Mouse (Mus musculus): ENCODE data around the gene Mlxip.
A peak's percentile ranks its signal among the peaks of the same experiment; 100 is the strongest.

The Mlxip gene

DNA sequence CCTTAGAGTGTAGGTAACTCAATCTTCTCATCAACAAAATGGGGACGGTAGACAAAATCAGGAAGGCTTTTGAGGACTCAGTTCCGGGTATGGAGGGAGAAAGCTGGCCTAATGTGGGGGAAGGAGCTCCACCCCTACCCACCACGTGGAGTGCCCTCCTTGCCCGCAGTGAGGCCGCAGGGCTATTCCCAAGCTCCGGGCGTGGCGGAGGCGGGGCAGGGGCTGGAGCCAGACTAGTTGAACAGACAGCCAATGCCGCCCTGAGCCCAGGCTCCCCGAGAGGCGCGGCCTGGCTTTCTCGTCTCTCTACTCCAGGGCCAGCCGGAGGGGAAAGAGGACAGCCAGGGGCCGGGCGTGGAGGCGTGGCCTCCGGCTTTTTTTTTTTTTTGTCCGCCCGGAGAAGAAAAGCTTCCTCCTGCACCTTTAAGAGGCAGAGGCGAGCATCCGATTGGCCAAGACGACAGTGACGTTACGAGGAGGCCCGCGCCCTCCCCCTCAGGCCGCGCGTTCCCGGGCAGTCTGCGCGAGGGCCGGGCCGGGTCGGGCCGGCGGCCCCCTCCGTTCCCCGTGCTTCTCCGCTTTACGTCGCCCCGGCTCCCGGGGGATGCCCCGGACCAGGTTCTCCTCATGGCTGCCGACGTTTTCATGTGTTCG is at the start of gene Mlxip:
TSS of gene Mlxip (plus strand) at position 496 of the 654 bp plus-strand sequence.
- DNase-seq (ENCODE audit: low spot score) = peak; percentile 97

DNA sequence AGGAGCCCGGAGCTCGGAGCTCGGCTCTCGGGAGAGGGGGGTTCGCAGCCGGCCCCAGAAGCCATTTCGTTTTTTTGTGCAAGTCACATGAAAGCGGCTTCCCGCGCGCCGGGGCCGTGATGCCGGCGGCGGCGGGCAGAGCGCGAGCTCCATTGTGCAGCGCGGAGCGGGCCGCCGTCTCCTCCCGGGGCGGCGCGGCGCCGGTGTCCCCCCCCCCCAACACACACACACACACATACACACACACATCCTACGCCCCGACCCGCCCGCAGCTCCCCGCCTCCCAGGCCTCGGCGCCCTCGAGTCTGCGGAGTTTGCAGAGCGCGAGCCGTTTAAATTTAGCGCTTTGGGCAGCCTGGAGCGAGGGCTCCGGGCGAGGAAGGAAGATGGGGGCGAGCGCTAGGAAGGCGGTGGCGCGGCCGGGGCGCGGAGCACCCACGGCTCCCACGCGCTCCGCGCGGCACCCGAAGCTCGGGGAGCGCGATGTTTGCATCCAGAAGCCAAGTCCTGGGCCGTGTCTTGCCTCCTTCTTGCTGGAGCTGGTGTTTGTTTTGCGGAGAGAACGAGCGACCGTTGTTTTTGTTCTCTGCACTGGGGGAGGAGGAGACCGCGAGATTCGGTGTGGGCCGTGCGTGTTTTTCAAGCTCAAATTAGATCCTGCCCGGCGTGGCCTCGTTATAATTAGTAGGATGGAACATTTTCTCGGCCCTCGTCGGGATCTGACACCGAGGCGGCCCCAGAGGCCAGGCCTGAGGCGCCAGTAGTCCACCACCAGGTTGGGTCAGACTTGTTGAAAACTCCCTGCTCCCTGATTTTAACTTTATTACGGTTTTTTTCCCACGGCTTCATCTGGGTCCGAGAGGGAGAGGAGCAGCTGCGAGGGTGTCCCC is 49.4 kb upstream of the Mlxip start:
- peak; percentile 65 for DNase-seq (ENCODE audit: low spot score)

DNA sequence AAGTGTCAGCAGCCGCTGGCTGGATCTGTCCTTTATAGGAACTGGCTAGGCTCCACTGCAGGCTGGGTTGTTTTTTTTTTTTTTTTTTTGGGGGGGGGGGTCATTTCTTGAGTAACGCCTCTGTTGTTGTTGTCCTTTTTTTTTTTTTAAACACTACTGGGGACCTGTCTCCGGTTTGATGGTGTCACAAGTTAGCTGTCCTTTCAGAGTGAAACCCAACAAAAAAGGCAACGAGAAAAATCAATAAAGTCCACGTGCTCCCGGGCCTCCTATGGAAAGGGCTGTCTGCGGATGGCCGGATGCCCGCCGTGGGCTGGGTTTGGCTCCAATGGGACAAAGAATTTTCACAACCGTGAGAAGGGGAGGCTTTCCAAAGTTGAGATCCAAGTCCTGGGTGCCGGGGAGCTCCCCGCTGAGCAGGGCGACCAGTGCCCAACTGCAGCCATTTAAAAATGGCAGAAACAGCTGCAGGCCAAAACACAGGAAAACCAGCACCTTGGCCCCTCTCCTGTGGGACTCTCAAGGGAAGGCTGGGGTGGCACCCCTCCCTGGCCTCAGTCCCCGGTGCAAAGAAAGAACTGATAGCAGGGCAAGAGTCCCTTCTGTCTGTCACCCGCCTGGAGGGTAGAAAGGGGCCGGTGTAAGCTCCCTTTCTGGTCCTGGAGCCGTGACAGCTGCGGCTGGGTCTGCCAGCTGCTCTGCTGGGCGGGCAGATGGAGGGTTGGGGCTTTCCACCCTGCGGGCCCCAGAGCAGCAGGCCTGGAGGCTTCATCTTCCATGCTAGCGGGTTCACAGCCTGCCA is 48.5 kb upstream of the Mlxip start:
- peak; percentile 72 for DNase-seq (ENCODE audit: low spot score)

DNA sequence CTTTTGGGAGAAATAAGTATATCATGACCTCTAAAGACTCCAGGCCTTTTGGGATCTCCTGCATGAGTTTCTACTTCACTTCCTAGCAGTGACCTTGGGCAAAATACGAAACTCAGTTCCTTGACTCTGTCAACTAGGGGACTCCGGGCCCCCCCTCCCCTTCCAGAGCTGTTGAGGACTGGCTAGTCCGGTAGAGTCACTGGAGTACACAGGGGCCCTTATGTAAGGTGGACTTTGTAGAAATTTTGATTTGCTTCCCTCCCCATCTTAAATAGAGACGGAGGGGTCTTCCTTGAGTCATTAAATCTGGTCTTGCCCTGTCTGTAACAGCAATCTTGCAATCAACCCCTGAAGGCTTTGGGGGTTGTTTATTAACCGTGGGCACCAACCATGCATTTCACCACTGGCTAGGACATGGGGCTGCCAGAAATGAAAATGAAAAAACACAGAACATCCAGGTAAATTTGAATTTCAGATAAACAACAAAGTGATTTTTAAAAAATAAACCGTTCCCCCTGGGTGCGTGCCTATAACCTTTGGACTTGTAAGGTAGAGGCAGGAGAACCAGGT is 47.8 kb upstream of the Mlxip start:
- DNase-seq (ENCODE audit: low spot score) = no peak

DNA sequence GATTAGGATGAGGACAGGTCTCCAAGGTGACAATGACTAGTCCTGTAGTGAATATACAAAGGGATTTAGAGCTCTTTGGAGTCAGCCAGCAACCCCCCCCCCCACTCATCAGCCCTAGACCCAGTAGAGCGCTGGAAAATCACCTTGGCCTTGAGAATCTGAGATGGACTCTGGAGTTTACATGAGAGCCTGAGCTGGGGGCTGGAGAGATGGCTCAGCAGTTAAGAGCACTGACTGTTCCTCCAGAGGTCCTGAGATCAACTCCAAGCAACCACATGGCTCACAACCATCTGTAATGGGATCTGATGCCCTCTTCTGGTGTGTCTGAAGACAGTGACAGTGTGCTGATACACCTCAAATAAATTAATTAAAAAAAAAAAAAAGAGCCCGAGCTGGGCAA is 46.6 kb upstream of the Mlxip start:
- no peak for DNase-seq (ENCODE audit: low spot score)

DNA sequence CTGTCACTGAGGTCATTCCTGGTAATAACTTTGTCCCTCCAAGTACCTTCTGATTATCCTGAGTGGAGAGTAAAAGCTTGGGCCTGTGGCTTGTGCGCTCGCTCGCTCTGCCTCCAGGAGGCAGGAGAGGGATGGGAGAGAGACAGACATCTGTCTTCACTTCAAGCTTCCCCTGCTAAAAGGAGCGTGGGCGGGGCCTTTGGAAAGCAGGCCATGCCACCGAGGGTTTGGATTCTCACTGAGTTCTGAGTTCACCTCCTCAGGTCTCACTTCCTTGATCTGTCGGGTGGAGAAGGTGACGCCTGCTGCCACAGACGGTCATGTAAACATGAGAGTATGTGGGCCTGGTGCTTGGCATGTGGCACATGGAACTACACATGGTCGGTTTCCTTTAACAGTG is 44.2 kb upstream of the Mlxip start:
- no peak for DNase-seq (ENCODE audit: low spot score)

DNA sequence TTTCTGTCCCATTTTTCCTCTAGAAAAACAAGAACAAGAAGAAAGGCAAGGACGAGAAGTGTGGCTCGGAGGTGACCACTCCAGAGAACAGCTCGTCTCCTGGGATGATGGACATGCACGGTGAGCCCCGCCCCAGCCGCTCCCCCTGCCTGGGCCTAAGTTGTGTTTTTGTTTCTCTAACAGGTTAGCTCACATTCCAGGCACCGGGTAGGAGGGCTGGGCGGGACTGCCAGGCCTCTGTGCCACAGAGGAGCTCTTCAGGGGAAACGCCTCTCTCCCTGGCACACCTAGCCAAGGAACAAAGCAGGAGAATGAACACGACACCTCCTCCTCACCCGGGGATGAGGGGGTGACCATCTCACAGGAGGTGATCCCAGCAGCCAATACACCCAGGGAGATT is 38.7 kb upstream of the Mlxip start:
- DNase-seq (ENCODE audit: low spot score) = no peak

DNA sequence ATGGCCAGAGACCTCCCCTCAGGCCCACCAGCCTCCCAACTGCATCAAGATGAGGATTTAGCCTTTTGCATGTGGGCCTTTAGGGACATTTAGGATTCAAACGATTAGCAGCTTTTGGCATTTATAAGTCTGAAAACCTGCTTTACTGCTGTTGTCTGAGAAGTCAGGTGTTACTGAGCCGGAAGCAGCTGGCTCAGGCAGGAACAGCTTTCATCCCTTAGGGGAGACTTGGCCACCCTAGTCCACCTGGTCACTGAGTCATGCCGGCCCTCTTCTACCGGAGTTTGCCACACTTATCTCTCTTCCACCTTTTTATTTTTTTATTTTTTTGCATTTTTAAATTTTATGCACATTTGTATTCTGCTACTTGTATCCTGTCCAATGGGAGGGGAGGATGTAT is 37.3 kb upstream of the Mlxip start:
- DNase-seq (ENCODE audit: low spot score) = no peak

DNA sequence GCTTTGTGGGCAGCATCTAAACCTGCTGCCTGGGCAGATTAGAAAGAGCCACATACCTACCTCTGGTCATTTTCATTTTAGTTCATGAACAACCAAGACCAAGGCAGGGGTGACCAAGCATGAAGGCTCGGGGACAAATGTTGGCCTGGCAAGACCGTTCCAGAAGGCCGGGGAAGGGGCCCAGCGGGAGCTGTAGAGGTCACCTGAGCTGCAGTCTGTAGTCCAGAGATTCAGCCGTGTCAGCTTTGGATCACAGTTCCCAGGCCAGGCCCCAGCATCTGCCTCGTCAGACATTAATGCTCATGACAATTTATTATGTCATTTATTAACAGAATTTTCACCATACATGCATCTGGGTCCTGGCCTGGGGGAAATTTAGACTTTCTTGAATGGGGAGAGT is 35.2 kb upstream of the Mlxip start:
- DNase-seq (ENCODE audit: low spot score) = no peak

DNA sequence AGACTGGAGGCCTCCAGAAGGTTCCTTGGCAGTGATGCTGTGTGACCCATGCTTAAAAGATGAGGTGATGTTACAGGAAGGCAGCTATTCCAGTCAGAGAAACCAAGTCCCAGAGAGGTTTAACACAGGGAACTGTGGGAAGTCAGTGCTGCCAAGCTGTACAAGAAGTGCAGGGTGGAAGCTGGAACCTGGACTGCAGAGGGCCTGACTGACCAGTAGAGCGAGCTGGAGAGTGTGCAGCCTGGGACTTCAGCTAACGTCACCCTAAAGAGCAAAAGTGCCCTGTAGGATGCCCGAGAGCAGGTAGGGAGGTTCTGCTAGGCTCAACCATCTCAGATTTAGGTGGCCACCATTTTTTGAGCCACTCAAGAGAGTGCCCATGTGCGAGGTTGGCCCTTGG is 31.7 kb upstream of the Mlxip start:
- no peak for DNase-seq (ENCODE audit: low spot score)

DNA sequence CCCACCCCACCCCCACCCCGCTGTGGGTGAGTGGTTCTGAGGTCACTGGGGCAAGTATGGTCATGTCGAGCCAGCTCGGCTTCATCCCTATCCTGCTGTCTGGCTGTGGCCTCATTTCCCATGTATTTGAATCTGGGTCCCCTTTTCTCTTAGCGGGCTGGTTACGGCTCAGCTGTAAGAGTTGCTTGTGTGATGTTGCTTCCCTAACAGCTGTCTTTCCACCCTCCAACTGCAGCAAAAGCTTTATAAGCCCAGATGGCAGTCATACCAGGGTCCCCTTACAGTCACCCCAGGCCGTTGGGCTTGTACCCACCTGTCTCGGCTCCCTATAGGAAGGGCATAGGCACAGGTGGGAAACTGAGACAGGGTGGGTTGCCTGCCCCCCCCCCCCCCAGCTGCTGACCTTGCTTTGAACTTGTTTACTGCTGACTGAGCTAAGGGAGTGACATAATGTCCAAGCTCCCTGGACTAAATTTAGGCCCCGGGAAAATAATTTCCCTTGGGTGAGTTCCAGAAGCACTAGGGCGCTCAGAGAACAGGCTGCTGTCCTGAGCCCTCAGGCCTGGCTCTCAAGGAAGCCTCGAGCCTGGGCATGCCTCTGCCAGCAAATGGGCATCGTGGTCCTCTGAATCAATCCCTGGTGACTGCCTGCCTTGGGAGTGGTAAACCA is 30.2 kb upstream of the Mlxip start:
- no peak for DNase-seq (ENCODE audit: low spot score)

DNA sequence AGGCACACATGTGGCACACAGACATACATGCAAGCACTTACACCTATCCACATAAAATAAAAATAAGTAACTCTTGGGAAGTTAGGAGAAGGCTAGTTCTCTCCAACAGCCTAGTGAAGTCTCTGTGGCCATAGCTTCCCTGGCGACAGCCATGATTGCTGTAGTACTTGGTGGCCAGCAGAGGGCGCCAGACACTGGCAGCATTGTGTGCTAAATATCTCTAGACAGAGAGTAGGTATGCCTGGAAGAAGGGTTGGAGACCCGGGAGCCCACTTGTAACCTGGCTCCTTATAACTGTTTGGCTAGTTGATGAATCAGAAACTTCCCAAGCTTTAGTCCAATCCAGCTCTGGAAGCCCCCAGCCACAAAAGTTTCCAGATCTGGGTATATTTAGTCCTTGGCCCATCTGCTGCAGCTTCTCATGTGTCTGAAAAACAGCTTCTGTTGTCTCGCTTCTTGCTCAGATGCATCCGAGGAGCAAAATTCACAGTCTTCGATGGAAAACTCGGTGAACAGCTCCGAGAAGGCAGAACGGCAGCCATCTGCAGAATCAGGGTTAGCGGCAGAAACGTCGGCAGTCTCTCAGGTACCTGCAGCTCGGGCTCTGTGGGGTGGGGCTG is 25.6 kb upstream of the Mlxip start:
- no peak for DNase-seq (ENCODE audit: low spot score)

DNA sequence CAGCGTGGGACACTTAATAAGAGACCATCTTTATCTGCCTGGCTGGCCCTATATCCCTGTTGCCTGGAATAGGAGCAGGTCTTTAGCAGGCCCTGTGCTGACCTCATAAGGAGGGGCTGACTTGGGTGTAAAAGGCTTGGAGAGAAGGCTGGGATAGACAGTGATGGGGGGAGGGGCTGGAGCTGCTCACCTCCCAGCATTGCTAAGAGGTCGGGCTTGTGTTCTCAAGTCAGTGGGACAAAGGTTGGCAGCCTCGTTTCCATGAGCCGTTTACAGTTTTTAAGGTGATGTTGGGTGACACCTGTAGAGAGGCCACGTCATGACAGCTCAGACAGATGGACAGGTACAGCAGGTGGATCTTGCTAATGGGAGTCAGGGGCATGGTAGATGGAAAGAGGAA is 24.5 kb upstream of the Mlxip start:
- no peak for DNase-seq (ENCODE audit: low spot score)

DNA sequence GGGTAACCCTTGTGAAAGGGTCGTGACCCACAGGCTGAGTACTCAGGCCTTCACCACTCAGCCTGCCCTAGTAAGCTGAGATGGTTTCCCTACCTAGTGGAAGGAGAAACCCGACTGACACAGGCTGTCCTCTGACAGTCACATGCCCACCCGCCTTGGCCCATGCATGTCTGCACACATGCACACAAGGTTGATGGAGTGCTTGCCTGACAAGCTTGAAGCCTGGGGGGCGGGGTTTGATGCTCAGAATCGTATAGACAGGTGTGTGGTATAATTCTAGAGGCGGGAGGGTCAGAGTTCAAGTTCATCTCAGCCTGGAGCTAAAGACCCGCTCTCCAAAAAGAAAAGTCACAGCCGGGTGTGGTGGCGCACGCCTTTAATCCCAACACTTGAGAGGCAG is 19.3 kb upstream of the Mlxip start:
- no peak for DNase-seq (ENCODE audit: low spot score)

DNA sequence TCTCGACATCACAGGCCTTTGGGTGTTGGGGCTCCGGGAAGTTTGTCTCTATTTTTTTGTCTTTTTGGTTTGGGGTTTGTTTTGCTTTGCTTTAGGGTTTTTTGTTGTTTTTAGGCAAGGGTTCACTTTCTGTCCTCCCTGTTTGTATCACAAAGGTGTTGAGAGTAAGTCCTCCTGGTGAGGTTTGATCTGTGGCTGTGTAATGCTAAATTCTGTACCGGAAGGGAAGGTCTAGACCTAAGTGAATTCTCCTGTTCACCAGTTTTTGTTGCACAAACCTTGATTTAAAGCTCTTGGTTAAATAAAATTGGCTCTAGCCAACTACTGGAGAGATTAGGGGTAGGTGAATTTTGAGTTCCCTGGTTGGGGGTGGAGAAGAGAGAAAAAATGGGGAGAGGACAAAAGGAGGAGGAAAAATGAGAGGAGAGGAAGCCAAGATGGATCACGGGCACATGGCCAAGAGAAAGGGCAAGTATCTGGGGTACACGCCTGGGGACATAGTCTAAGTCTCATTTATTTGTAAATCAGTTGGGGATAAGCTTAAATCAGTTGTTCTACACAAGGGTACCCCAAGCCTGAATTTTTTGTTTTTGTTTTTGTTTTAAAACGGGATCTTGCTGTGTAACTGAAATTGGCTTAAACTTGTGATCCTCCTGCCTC is 18.7 kb upstream of the Mlxip start:
- no peak for DNase-seq (ENCODE audit: low spot score)

DNA sequence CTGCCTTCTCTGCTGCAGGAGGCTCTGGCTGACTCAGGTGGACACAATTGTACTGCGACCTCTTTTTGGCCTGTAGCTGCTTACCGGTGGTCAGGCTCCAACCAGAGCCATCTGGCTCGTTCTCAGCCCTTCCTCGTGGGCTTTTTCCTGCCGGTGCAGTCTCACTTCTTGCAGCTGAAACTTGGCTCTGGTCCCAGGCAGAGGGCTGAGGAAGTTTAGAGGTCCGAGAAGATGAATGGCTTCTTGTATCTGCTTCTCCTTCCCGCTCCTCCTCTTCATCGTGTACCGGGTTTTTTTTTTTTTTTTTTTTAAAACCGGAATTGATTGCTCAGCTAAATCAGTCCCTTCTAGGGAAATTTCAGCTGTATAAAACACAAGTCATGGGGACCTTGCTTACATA is 18.0 kb upstream of the Mlxip start:
- peak; percentile 63 for DNase-seq (ENCODE audit: low spot score)

DNA sequence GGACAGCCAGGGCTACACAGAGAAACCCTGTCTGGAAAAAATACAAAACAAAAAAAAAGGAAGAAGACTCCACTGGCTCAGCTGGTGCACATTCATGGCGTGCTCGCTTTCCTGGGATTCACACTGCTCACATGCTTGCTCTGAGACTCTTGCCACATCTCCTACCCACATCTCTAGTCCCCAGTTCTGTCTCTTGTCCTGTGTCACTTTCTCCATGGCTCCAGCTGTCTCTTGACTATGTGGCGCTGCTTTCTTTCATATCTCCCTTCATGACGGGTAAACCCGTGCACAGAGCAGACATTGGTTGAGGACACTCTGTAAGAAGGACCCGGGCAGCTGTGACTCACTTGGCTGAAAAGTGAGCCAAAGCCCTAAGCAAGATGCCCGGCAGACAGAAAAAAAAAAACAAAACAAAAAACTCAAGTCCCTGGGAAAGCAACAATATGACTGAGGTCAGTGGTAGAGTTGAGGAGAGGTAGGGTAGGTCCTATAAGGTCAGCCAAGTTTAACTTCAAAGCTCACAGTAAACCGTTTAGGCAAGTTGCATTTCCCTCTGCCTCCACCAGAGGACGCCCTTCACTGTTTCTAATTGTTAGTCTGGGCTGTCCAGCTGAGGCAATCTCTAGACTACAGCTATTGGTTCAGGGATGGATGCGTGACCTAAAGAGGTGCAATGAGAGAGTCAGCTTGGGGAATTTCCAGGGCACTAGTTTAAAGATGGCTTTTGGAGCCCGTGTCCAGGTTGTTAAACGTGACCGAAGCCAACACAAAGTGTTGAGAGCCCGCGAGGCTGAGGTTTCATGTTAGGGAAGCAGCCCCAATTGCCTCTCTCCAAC is 17.3 kb upstream of the Mlxip start:
- peak; percentile 69 for DNase-seq (ENCODE audit: low spot score)

DNA sequence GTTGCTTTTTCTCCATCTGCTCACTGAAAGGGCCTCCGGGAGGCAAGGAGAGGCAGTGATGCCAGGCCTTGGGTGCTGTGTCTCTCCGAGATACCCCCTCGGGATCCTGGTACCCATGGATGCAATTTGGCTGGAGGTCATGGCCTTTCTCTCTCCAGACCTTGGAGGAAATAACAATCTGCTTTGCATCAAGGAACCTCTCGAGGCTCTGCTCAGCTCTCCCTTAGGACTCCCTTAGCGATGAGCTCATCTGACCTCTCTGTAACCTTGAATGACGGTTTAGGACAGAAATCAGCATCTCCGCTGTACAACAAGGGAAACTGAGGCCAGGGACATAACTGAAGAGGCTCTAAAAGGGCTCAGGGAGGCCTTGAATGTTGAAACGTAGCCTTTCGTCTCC is 15.9 kb upstream of the Mlxip start:
- no peak for DNase-seq (ENCODE audit: low spot score)

DNA sequence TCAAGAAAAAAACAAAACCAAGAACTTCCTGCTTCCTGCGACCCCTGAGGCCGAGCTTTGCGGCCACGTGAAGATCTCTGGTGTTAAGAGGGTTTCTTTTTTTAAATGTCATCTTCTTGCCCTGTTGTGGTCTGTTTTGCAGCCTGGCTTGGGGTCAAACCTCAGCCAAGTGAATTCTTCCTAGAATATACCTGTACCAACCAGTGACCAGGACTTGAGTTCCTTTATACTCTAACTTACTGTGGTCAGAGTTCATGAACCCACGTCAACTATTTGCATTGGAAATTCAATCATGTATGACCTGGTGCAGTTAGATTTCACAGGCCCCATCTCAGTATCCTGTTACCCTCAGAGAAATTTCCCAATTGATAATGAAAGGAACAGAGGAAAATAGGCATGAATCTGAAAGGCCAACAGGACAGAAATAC is 15.1 kb upstream of the Mlxip start:
- no peak for DNase-seq (ENCODE audit: low spot score)

DNA sequence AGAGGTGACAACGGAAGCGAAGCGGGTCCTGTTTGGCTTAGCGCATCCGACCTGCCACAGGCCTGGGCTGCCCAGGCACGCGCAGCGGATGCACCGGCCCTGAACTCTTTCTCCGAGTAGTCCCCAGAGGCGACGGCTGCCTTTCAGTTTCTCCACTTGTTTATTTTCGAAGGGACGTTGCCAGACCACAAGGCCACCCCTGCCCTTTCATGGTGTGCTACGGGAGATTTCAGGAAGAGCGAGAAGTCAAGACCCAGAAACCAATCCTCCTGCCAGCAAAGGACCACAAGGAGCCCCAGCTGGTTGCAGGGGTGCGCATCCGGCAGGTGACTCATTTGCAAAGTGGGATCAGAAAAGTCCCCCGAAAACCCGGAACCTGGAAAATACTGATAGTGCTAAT is 12.6 kb upstream of the Mlxip start:
- DNase-seq (ENCODE audit: low spot score) = peak; percentile 42

All from ovary, postnatal 36 days (tissue).